Comparison of ENCODE assay signal across 18 mouse cellular contexts in genomic region chr6:121472273-121472672, GRCm38 (mm10). TPM values are rescaled to one million over a fixed set of nuclear protein-coding genes. Genes with fewer than 3 reads are reported as not detected.
A peak's percentile ranks its signal among the peaks of the same experiment; 100 is the strongest.
DNase-seq lines count a peak whose midpoint lies in the region; ATAC-seq and TF ChIP-seq lines count a peak whose summit lies in the region.
"Had no signal": no experiment of that assay in that cellular context is flagged by ENCODE, and none has a peak within 500 bp of the region (broad histone marks: within the 10 kb centered on the region; RNA-seq: fewer than 3 reads in every experiment).

No protein-coding gene starts in this region.

- no peaks in the 10 kb centered on the region for H3K36me3 ChIP-seq in hindbrain, embryonic 12.5 days
- H3K36me3 ChIP-seq in midbrain, embryonic 13.5 days, result no peaks in the 10 kb centered on the region
- H3K36me3 ChIP-seq: embryonic facial prominence, embryonic 10.5 days; lung, embryonic 15.5 days; stomach, embryonic 15.5 days had no signal

- H3K9me3 ChIP-seq in hindbrain, embryonic 12.5 days (replicated peaks), result no peaks in the 10 kb centered on the region
- H3K9me3 ChIP-seq in midbrain, embryonic 13.5 days, result no peaks in the 10 kb centered on the region
- H3K9me3 ChIP-seq: embryonic facial prominence, embryonic 10.5 days; lung, embryonic 15.5 days; stomach, embryonic 15.5 days had no signal

- TF ChIP-seq POLR2A in olfactory bulb, adult 2 months (IDR thresholded peaks at IDR 0.05; ENCODE audit: insufficient read depth, low read depth, low read length), result no peak

- no peak overlapping the region for H3K27ac ChIP-seq in hindbrain, embryonic 12.5 days
- H3K27ac ChIP-seq in midbrain, embryonic 13.5 days, result no peak overlapping the region
- H3K27ac ChIP-seq in olfactory bulb, adult 2 months (ENCODE audit: insufficient read depth, low read depth, low read length), result peak overlapping the region; percentile 91; the same call in 1 of the 2 replicates
- H3K27ac ChIP-seq: embryonic facial prominence, embryonic 10.5 days; heart, adult 2 months; lung, embryonic 15.5 days; stomach, embryonic 15.5 days had no signal

- peaks cover 12% of the 10 kb centered on the region for H3K27me3 ChIP-seq in hindbrain, embryonic 12.5 days
- H3K27me3 ChIP-seq in midbrain, embryonic 13.5 days, result peaks cover 18% of the 10 kb centered on the region

- peak overlapping the region; percentile 76; the same call in 1 of the 2 replicates for H3K9ac ChIP-seq in hindbrain, embryonic 12.5 days
- H3K9ac ChIP-seq in midbrain, embryonic 13.5 days (replicated peaks), result peak overlapping the region; percentile 78
- H3K9ac ChIP-seq: lung, embryonic 15.5 days; stomach, embryonic 15.5 days had no signal

- peak overlapping the region; percentile 70 for H3K4me2 ChIP-seq in hindbrain, embryonic 12.5 days (replicated peaks)
- H3K4me2 ChIP-seq in midbrain, embryonic 13.5 days (replicated peaks), result peak overlapping the region; percentile 70
- H3K4me2 ChIP-seq: liver, embryonic 11.5 days; lung, embryonic 15.5 days had no signal

- 34% methylated on average over 5 of the region's 5 CpGs for WGBS in hindbrain, embryonic 12.5 days
- 25% methylated on average over 5 of the region's 5 CpGs for WGBS in midbrain, embryonic 13.5 days
- WGBS in olfactory bulb, adult 2 months, result 12% methylated on average over 5 of the region's 5 CpGs

- H3K4me1 ChIP-seq in hindbrain, embryonic 12.5 days, result peaks cover 9% of the 10 kb centered on the region
- peaks cover 39% of the 10 kb centered on the region for H3K4me1 ChIP-seq in midbrain, embryonic 13.5 days (replicated peaks)
- peaks cover 17% of the 10 kb centered on the region for H3K4me1 ChIP-seq in olfactory bulb, adult 2 months (ENCODE audit: control insufficient read depth, insufficient read depth, low read length)

- H3K4me3 ChIP-seq in hindbrain, embryonic 12.5 days, result peak overlapping the region; percentile 52
- H3K4me3 ChIP-seq in midbrain, embryonic 13.5 days (replicated peaks), result peak overlapping the region; percentile 57
- peak overlapping the region; percentile 90 for H3K4me3 ChIP-seq in olfactory bulb, adult 2 months (ENCODE audit: insufficient read depth, low read depth, low read length)
- H3K4me3 ChIP-seq: erythroblast, embryonic 14.5 days; heart, adult 2 months; lung, embryonic 15.5 days; stomach, embryonic 15.5 days had no signal

- intact Hi-C loops in heart, postnatal 14 days (cut with DNase I), result no loop called here

- no peak for TF ChIP-seq CTCF in olfactory bulb, adult 2 months (IDR thresholded peaks at IDR 0.05; ENCODE audit: insufficient read depth, low read depth, low read length)

- no peak for DNase-seq in frontal cortex, postnatal 14 days (ENCODE audit: low spot score in 2 of 2)
- no peak for DNase-seq in kidney, adult 9 months
- no peak for DNase-seq in left cerebral cortex, adult 11 months (ENCODE audit: low spot score)
- DNase-seq in heart, postnatal 14 days, result no peak
- DNase-seq: heart, postnatal 10 days; kidney, postnatal 14 days had no signal

- peak; percentile 33; the same call in 1 of the 2 replicates for ATAC-seq in frontal cortex, adult (ENCODE audit: low TSS enrichment)
- ATAC-seq in hindbrain, embryonic 12.5 days (ENCODE audit: low FRiP score), result no peak
- ATAC-seq in midbrain, embryonic 13.5 days, result no peak
- ATAC-seq: activated CD4-positive, CD25-positive, alpha-beta regulatory T cell, adult 4 months had no signal

RNA-seq across cellular contexts. Expression of gene Iqsec3, which starts 1.2 kb away (rescaled TPM):
- 6.0 and 6.6 TPM in 2 replicates for polyA plus RNA-seq in hindbrain, embryonic 12.5 days (2016; fragmentation: Nextera tagmentation; extraction: Ambion mirVana)
- 6.7 and 7.0 TPM in 2 replicates for polyA plus RNA-seq in midbrain, embryonic 13.5 days (2015; fragmentation: Nextera tagmentation; extraction: Ambion mirVana)
- polyA plus RNA-seq in olfactory bulb, adult 2 months (2012; ENCODE audit: insufficient read depth, insufficient read length, low replicate concordance, missing spikeins), result not detected in 2 replicates
- under 1 TPM; 0.78 to 0.84 TPM for total RNA-seq in heart, postnatal 14 days (2021)
- polyA plus RNA-seq: activated CD4-positive, CD25-positive, alpha-beta regulatory T cell, adult 4 months; erythroblast, embryonic 14.5 days; thymus, postnatal 0 days had no signal
